Mouse (Mus musculus): ENCODE results near the gene Shmt2. TPM values are rescaled to one million over a fixed set of nuclear protein-coding genes. Genes with fewer than 3 reads are reported as not detected.

The Shmt2 gene
- polyA plus RNA-seq, 1 experiment from 2014 or later = 91.5 TPM

DNA sequence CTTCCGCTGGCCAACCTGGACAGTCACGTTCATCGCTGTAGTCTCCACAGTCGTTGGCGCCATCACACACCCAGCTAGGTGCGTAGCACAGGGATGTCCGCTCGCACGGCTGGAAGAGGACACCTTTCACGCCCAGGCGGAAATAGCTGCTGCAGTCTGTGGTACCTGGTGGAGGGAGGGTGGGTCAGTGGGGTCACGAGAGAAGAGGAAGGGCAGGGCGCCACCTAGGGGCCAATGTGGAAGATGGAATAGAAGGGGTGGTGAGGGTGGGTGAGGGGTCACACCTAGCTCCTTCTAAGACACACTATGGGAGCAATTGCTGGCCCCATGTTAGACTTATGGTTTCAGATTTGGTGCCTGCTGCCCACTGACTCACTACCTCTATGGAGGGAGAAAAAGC is 35.2 kb upstream of the Shmt2 start:
- ATAC-seq (ENCODE audit: insufficient read depth, low FRiP score, low TSS enrichment) (no peak), DNase-seq (ENCODE audit: low spot score) (no peak)
- Histone ChIP-seq H3K4me2 (ENCODE audit: low read depth) (no peak overlapping the region), H3K4me3 (ENCODE audit: low read depth, low read length) (no peak overlapping the region), H3K9me3 (ENCODE audit: control insufficient read depth, low read length) (no peaks in the 10 kb centered on the region), H3K27me3 (ENCODE audit: control insufficient read depth, insufficient read depth, low read length) (no peaks in the 10 kb centered on the region), H3K27ac (ENCODE audit: low read depth, low read length) (no peak overlapping the region), H3K36me3 (ENCODE audit: control insufficient read depth, insufficient read depth, low read length) (peaks cover 48% of the 10 kb centered on the region), H3K9ac (ENCODE audit: low read length) (no peak overlapping the region), H3K4me1 (ENCODE audit: control insufficient read depth, insufficient read depth, low read length) (no peaks in the 10 kb centered on the region)
- WGBS = 88% methylated on average over 13 of the region's 13 CpGs

DNA sequence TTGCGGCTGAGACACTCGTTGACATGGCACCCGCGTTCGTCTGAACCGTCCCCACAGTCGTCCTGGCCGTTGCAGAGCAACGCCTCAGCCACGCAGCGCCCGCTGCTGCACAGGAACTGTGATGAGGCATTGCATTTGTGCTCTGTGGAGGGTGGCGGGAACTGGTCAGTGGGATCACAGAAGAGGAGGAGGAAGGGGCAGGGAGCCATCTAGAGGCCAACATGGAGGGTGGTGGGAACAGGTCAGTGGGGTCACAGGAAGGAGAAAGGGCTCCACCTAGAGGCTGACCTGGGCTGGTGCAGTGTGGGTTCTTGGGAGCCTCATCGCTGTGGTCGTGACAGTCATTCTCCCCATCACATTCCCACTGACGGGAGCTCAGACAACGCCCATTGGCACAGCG is 33.5 kb upstream of the Shmt2 start:
- no peak for ATAC-seq (ENCODE audit: insufficient read depth, low FRiP score, low TSS enrichment)
- no peaks in the 10 kb centered on the region for H3K9me3 ChIP-seq (ENCODE audit: control insufficient read depth, low read length)

GRCm38 (mm10) chr10:127549892-127550291 is 27.6 kb upstream of the Shmt2 start:
- Histone ChIP-seq H3K36me3 (ENCODE audit: control insufficient read depth, insufficient read depth, low read length) (peaks cover 55% of the 10 kb centered on the region), H3K4me3 (ENCODE audit: low read depth, low read length) (no peak overlapping the region), H3K9ac (ENCODE audit: low read length) (no peak overlapping the region), H3K9me3 (ENCODE audit: control insufficient read depth, low read length) (no peaks in the 10 kb centered on the region), H3K27ac (ENCODE audit: low read depth, low read length) (no peak overlapping the region), H3K27me3 (ENCODE audit: control insufficient read depth, insufficient read depth, low read length) (no peaks in the 10 kb centered on the region), H3K4me1 (ENCODE audit: control insufficient read depth, insufficient read depth, low read length) (no peaks in the 10 kb centered on the region), H3K4me2 (ENCODE audit: low read depth) (no peak overlapping the region)
- DNase-seq (ENCODE audit: low spot score) (no peak), ATAC-seq (ENCODE audit: insufficient read depth, low FRiP score, low TSS enrichment) (no peak)
- 89% methylated on average over 17 of the region's 17 CpGs for WGBS

More for the DNA sequence above, 33.5 kb upstream of the Shmt2 start:
- Histone ChIP-seq H3K27ac (ENCODE audit: low read depth, low read length) (no peak overlapping the region), H3K9ac (ENCODE audit: low read length) (no peak overlapping the region), H3K4me3 (ENCODE audit: low read depth, low read length) (no peak overlapping the region), H3K36me3 (ENCODE audit: control insufficient read depth, insufficient read depth, low read length) (peaks cover 50% of the 10 kb centered on the region), H3K27me3 (ENCODE audit: control insufficient read depth, insufficient read depth, low read length) (no peaks in the 10 kb centered on the region), H3K4me1 (ENCODE audit: control insufficient read depth, insufficient read depth, low read length) (no peaks in the 10 kb centered on the region), H3K4me2 (ENCODE audit: low read depth) (no peak overlapping the region)
- DNase-seq (ENCODE audit: low spot score) = peak; percentile 46
- 62% methylated on average over 18 of the region's 18 CpGs for WGBS

GRCm38 (mm10) chr10:127548236-127548635 is 26.0 kb upstream of the Shmt2 start:
- Histone ChIP-seq H3K4me2 (ENCODE audit: low read depth) (no peak overlapping the region), H3K27me3 (ENCODE audit: control insufficient read depth, insufficient read depth, low read length) (no peaks in the 10 kb centered on the region), H3K9ac (ENCODE audit: low read length) (no peak overlapping the region), H3K27ac (ENCODE audit: low read depth, low read length) (no peak overlapping the region), H3K9me3 (ENCODE audit: control insufficient read depth, low read length) (no peaks in the 10 kb centered on the region), H3K4me1 (ENCODE audit: control insufficient read depth, insufficient read depth, low read length) (no peaks in the 10 kb centered on the region), H3K36me3 (ENCODE audit: control insufficient read depth, insufficient read depth, low read length) (peaks cover 47% of the 10 kb centered on the region), H3K4me3 (ENCODE audit: low read depth, low read length) (no peak overlapping the region)
- DNase-seq (ENCODE audit: low spot score) (no peak), ATAC-seq (ENCODE audit: insufficient read depth, low FRiP score, low TSS enrichment) (no peak)
- WGBS = 94% methylated on average over 15 of the region's 15 CpGs

GRCm38 (mm10) chr10:127546505-127546904 is 24.3 kb upstream of the Shmt2 start:
- Histone ChIP-seq H3K4me1 (ENCODE audit: control insufficient read depth, insufficient read depth, low read length) (no peaks in the 10 kb centered on the region), H3K4me2 (ENCODE audit: low read depth) (no peak overlapping the region), H3K9me3 (ENCODE audit: control insufficient read depth, low read length) (no peaks in the 10 kb centered on the region), H3K36me3 (ENCODE audit: control insufficient read depth, insufficient read depth, low read length) (peaks cover 50% of the 10 kb centered on the region), H3K9ac (ENCODE audit: low read length) (no peak overlapping the region), H3K4me3 (ENCODE audit: low read depth, low read length) (no peak overlapping the region), H3K27me3 (ENCODE audit: control insufficient read depth, insufficient read depth, low read length) (no peaks in the 10 kb centered on the region), H3K27ac (ENCODE audit: low read depth, low read length) (no peak overlapping the region)
- DNase-seq (ENCODE audit: low spot score) = no peak
- 93% methylated on average over 7 of the region's 7 CpGs for WGBS
- no peak for ATAC-seq (ENCODE audit: insufficient read depth, low FRiP score, low TSS enrichment)

- no peak for DNase-seq (ENCODE audit: low spot score)
- Histone ChIP-seq H3K4me2 (ENCODE audit: low read depth) (no peak overlapping the region), H3K27me3 (ENCODE audit: control insufficient read depth, insufficient read depth, low read length) (no peaks in the 10 kb centered on the region), H3K36me3 (ENCODE audit: control insufficient read depth, insufficient read depth, low read length) (peaks cover 39% of the 10 kb centered on the region), H3K27ac (ENCODE audit: low read depth, low read length) (no peak overlapping the region), H3K9me3 (ENCODE audit: control insufficient read depth, low read length) (no peaks in the 10 kb centered on the region), H3K9ac (ENCODE audit: low read length) (no peak overlapping the region), H3K4me1 (ENCODE audit: control insufficient read depth, insufficient read depth, low read length) (no peaks in the 10 kb centered on the region), H3K4me3 (ENCODE audit: low read depth, low read length) (no peak overlapping the region)
- no peak for ATAC-seq (ENCODE audit: insufficient read depth, low FRiP score, low TSS enrichment)
- WGBS = 95% methylated on average over 20 of the region's 20 CpGs
These were observed 22.1 kb upstream of the Shmt2 start for GRCm38 (mm10) chr10:127544375-127544774.

- H3K4me1 ChIP-seq (ENCODE audit: control insufficient read depth, insufficient read depth, low read length) = no peaks in the 10 kb centered on the region
- no peak for DNase-seq (ENCODE audit: low spot score)
- no peak for ATAC-seq (ENCODE audit: insufficient read depth, low FRiP score, low TSS enrichment)
- no peak overlapping the region for H3K4me3 ChIP-seq (ENCODE audit: low read depth, low read length)
- H3K27ac ChIP-seq (ENCODE audit: low read depth, low read length) = no peak overlapping the region
- no peak overlapping the region for H3K4me2 ChIP-seq (ENCODE audit: low read depth)
- no peaks in the 10 kb centered on the region for H3K27me3 ChIP-seq (ENCODE audit: control insufficient read depth, insufficient read depth, low read length)
- WGBS = 80% methylated on average over 3 of the region's 3 CpGs
- no peaks in the 10 kb centered on the region for H3K9me3 ChIP-seq (ENCODE audit: control insufficient read depth, low read length)
- H3K36me3 ChIP-seq (ENCODE audit: control insufficient read depth, insufficient read depth, low read length) = peaks cover 39% of the 10 kb centered on the region
- H3K9ac ChIP-seq (ENCODE audit: low read length) = no peak overlapping the region
These were observed 21.7 kb upstream of the Shmt2 start for GRCm38 (mm10) chr10:127543916-127544315.

- no peaks in the 10 kb centered on the region for H3K9me3 ChIP-seq (ENCODE audit: control insufficient read depth, low read length)
- H3K27ac ChIP-seq (ENCODE audit: low read depth, low read length) = no peak overlapping the region
- ATAC-seq (ENCODE audit: insufficient read depth, low FRiP score, low TSS enrichment) (no peak), DNase-seq (ENCODE audit: low spot score) (no peak)
- H3K36me3 ChIP-seq (ENCODE audit: control insufficient read depth, insufficient read depth, low read length) = peaks cover 33% of the 10 kb centered on the region
- H3K4me2 ChIP-seq (ENCODE audit: low read depth) = no peak overlapping the region
- no peak overlapping the region for H3K9ac ChIP-seq (ENCODE audit: low read length)
- no peak overlapping the region for H3K4me3 ChIP-seq (ENCODE audit: low read depth, low read length)
- 0 out of 2 replicates have a peak, but pooled peaks cover under 1% of the 10 kb centered on the region for H3K4me1 ChIP-seq (ENCODE audit: control insufficient read depth, insufficient read depth, low read length)
- H3K27me3 ChIP-seq (ENCODE audit: control insufficient read depth, insufficient read depth, low read length) = no peaks in the 10 kb centered on the region
- 39% methylated on average over 6 of the region's 6 CpGs for WGBS
These were observed 20.5 kb upstream of the Shmt2 start for GRCm38 (mm10) chr10:127542720-127543119.

DNA sequence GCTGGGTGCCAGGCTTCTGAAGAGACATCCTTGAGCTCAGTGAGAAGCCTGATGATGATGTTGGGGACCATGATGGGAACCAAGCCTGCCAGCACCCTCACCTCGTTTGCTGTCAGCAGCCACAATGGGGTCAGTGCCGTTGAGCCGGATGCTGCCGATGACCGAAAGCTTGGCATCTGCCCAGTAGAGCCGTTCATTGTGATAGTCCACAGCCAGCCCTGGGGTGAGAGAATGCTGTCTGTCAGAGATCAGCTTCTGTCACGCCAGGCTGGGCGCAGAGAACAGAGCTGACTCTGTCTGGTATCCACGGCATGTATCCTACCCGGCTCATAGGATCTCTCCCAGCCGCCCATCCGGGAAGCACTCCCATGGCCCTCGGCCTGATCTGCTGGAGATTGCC is 19.8 kb upstream of the Shmt2 start:
- Histone ChIP-seq H3K4me2 (ENCODE audit: low read depth) (no peak overlapping the region), H3K4me1 (ENCODE audit: control insufficient read depth, insufficient read depth, low read length) (peaks cover 3% of the 10 kb centered on the region; the same call in 1 of the 2 replicates), H3K9ac (ENCODE audit: low read length) (no peak overlapping the region), H3K9me3 (ENCODE audit: control insufficient read depth, low read length) (no peaks in the 10 kb centered on the region), H3K27ac (ENCODE audit: low read depth, low read length) (no peak overlapping the region), H3K4me3 (ENCODE audit: low read depth, low read length) (no peak overlapping the region), H3K36me3 (ENCODE audit: control insufficient read depth, insufficient read depth, low read length) (peaks cover 30% of the 10 kb centered on the region), H3K27me3 (ENCODE audit: control insufficient read depth, insufficient read depth, low read length) (no peaks in the 10 kb centered on the region)
- 89% methylated on average over 13 of the region's 13 CpGs for WGBS
- DNase-seq (ENCODE audit: low spot score) = no peak
- no peak for ATAC-seq (ENCODE audit: insufficient read depth, low FRiP score, low TSS enrichment)

Measured in neural tube, embryonic 11.5 days (tissue).